8 mouse cellular contexts compared by ENCODE assay signal in the genomic region with DNA sequence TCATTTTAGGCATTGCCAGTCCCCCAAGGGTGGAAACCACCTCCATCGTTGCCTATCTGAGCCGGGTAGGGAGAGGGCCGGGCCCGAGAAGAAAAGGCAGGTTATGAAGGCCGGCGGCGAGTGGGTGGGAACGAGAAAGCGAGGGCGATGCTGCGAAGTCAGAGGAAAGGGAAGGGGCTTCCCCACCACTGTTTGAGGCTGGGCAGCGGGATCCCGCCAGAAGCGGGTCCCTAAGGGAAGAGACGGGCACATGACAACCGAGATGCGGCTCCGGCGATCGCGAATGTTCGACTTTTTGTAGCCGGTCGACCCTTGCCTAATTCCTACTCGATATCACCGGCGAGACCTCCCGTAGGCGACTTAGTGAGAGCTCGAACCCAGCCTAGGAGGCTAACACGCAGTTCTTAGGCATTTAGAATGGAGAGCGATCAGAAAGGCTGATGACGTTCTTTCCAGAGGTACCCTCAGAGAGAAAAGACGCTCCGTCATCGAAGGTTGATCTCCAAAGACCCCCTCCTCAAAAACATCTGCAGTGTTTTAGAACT. TPM values are rescaled to one million over a fixed set of nuclear protein-coding genes. Genes with fewer than 3 reads are reported as not detected.
DNase-seq lines count a peak whose midpoint lies in the region; ATAC-seq and TF ChIP-seq lines count a peak whose summit lies in the region.

No protein-coding gene starts in this region.

- DNase-seq in layer of hippocampus, adult 2 months (ENCODE audit: low spot score in 2 of 2): peak in 1 of 2 experiments; percentile 30
- DNase-seq in layer of hippocampus, postnatal 36 days: no peak
- DNase-seq in ES-CJ7 (ENCODE audit: low read depth, low spot score): peak; percentile 39
- peak; percentile 36 for DNase-seq in c-Kit-positive CD71-positive TER-119-positive erythroid progenitor cells, embryonic 14.5 days (ENCODE audit: low spot score)
- no peak for DNase-seq in hindbrain, embryonic 10.5 days (ENCODE audit: low spot score)
- peak; percentile 38 for DNase-seq in lung, postnatal 36 days
- no peak for DNase-seq in left cerebral cortex, postnatal 36 days (ENCODE audit: low spot score in 2 of 2)

- H3K36me3 ChIP-seq in hindbrain, embryonic 10.5 days: peaks cover 16% of the 10 kb centered on the region
- no peaks in the 10 kb centered on the region for H3K36me3 ChIP-seq in stomach, embryonic 15.5 days

- peak overlapping the region; percentile 74 for H3K4me3 ChIP-seq in layer of hippocampus, adult 2 months
- H3K4me3 ChIP-seq in hindbrain, embryonic 10.5 days: peak overlapping the region; percentile 95
- peak overlapping the region; percentile 97 for H3K4me3 ChIP-seq in stomach, embryonic 15.5 days (replicated peaks)

- ATAC-seq in stomach, embryonic 15.5 days (ENCODE audit: insufficient read depth, low FRiP score, low read depth): no peak; the same call in 1 of the 2 replicates

- no peak for TF ChIP-seq CTCF in layer of hippocampus, adult 2 months (conservative IDR thresholded peaks at IDR 0.05)

- no peaks in the 10 kb centered on the region for H3K27me3 ChIP-seq in hindbrain, embryonic 10.5 days (ENCODE audit: insufficient read depth, poor library complexity, severe bottlenecking)
- H3K27me3 ChIP-seq in stomach, embryonic 15.5 days (replicated peaks): no peaks in the 10 kb centered on the region

- H3K27ac ChIP-seq in layer of hippocampus, adult 2 months: peak overlapping the region; percentile 98
- peak overlapping the region; percentile 99 for H3K27ac ChIP-seq in hindbrain, embryonic 10.5 days
- H3K27ac ChIP-seq in stomach, embryonic 15.5 days: peak overlapping the region; percentile 100

- WGBS in hindbrain, embryonic 10.5 days: under 1% methylated on average over 36 of the region's 36 CpGs
- under 1% methylated on average over 36 of the region's 36 CpGs for WGBS in stomach, embryonic 15.5 days

- H3K9ac ChIP-seq in stomach, embryonic 15.5 days: peak overlapping the region; percentile 29

- peak overlapping the region; percentile 99 for H3K4me2 ChIP-seq in stomach, embryonic 15.5 days

- intact Hi-C loops in left cerebral cortex, postnatal 36 days (cut with DNase I): loop anchor here (2.0 to 10.0 kb wide), 4 partner anchors 51 to 137 kb away; a partner anchor contains a TSS

- H3K4me1 ChIP-seq in hindbrain, embryonic 10.5 days (replicated peaks): peaks cover 34% of the 10 kb centered on the region
- H3K4me1 ChIP-seq in stomach, embryonic 15.5 days: peaks cover 3% of the 10 kb centered on the region; the same call in 1 of the 2 replicates

- no peaks in the 10 kb centered on the region for H3K9me3 ChIP-seq in hindbrain, embryonic 10.5 days
- H3K9me3 ChIP-seq in stomach, embryonic 15.5 days: no peaks in the 10 kb centered on the region

RNA-seq across cellular contexts. Expression of a gene that starts 1.2 kb away (rescaled TPM):
- total RNA-seq in layer of hippocampus, adult 2 months (2021): 10 to 100 TPM; 95.5 to 97.8 TPM
- total RNA-seq in layer of hippocampus, postnatal 36 days (2021): 100 to 1,000 TPM in 1 of 2 experiments, 10 to 100 TPM in 1; 89.9 to 104 TPM
- 34.0 and 38.2 TPM in 2 replicates for polyA plus RNA-seq in hindbrain, embryonic 10.5 days (2016; fragmentation: Nextera tagmentation; extraction: Ambion mirVana)
- 22.8 and 27.5 TPM in 2 replicates for polyA plus RNA-seq in stomach, embryonic 15.5 days (2015; fragmentation: Nextera tagmentation; extraction: Ambion mirVana)
- 100 to 1,000 TPM in 1 of 2 experiments, 10 to 100 TPM in 1; 87.6 to 103 TPM for total RNA-seq in left cerebral cortex, postnatal 36 days (2021)

RNA-seq across cellular contexts. Expression of a gene that starts 51.1 kb away (rescaled TPM):
- 100 to 1,000 TPM; 133 to 141 TPM for total RNA-seq in layer of hippocampus, adult 2 months (2021)
- 100 to 1,000 TPM; 131 to 133 TPM for total RNA-seq in layer of hippocampus, postnatal 36 days (2021)
- 13.3 and 20.6 TPM in 2 replicates for polyA plus RNA-seq in hindbrain, embryonic 10.5 days (2016; fragmentation: Nextera tagmentation; extraction: Ambion mirVana)
- 1.5 and 2.4 TPM in 2 replicates for polyA plus RNA-seq in stomach, embryonic 15.5 days (2015; fragmentation: Nextera tagmentation; extraction: Ambion mirVana)
- total RNA-seq in left cerebral cortex, postnatal 36 days (2021): 100 to 1,000 TPM; 159 to 161 TPM

Comparison
In these comparisons a context has a peak if more than half of its experiments do, and no peak if none do; other contexts are left out.
1. DNase-seq: peak in ES-CJ7 (single experiment), c-Kit-positive CD71-positive TER-119-positive erythroid progenitor cells, embryonic 14.5 days (single experiment) and lung, postnatal 36 days (single experiment); none in layer of hippocampus, postnatal 36 days (0 of 2), hindbrain, embryonic 10.5 days (single experiment) and left cerebral cortex, postnatal 36 days (0 of 2).
2. Peak in every context shown above with its lines, with median percentiles within 50 percentile points of each other: H3K27ac ChIP-seq and H3K4me3 ChIP-seq.